Comparison of ENCODE assay signal across 24 mouse cellular contexts in the genomic region with DNA sequence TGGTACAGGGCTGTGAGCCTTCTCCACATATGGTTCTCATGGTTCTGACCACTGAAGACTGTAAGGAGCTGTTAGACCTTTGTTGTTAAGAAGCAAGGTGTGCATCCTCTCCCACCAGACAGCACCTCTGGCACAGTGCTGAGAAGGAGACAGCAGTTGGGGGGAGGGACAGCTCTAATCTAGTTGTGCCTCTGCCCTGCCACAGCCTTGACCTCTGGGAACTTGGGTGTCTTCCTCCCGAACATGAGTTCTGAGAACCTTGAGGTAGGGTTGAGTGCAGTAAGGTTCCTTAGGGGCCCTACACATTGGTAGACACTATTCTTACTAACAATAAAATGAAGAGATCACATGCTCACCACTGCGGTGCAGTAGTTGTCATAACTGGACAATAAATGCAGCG. TPM values are rescaled to one million over a fixed set of nuclear protein-coding genes. Genes with fewer than 3 reads are reported as not detected.
DNase-seq lines count a peak whose midpoint lies in the region; ATAC-seq and TF ChIP-seq lines count a peak whose summit lies in the region.
"Had no signal": no experiment of that assay in that cellular context is flagged by ENCODE, and none has a peak within 500 bp of the region (broad histone marks: within the 10 kb centered on the region; RNA-seq: fewer than 3 reads in every experiment).

No protein-coding gene starts in this region.

- no peaks in the 10 kb centered on the region for H3K27me3 ChIP-seq in liver, embryonic 11.5 days (replicated peaks; ENCODE audit: control insufficient read depth, insufficient read depth, low read length)
- H3K27me3 ChIP-seq: embryonic facial prominence, embryonic 12.5 days; forebrain, embryonic 12.5 days; heart, embryonic 13.5 days; hindbrain, embryonic 13.5 days had no signal

- no peak for TF ChIP-seq POLR2A in embryonic fibroblast, embryonic 13.5 days (IDR thresholded peaks at IDR 0.05; ENCODE audit: low read depth, low read length)

- WGBS in liver, embryonic 11.5 days = 74% methylated on average over 3 of the region's 3 CpGs

- no peak for DNase-seq in gastrocnemius, adult 2 months
- DNase-seq in gastrocnemius, postnatal 10 days = no peak
- no peak for DNase-seq in liver, embryonic 11.5 days (ENCODE audit: low spot score)
- DNase-seq in liver = no peak
- no peak for DNase-seq in right cerebral cortex, postnatal 10 days (ENCODE audit: low spot score in 2 of 2)
- DNase-seq in testis, postnatal 14 days (ENCODE audit: low spot score) = no peak
- DNase-seq: adrenal gland, adult 8-10 months; adrenal gland, postnatal 36 days; B cell, adult 2 months; cerebellum, adult 11-12 months; cerebellum, adult 9-10 months; cerebellum, postnatal 25 days; gastrocnemius, postnatal 36 days; heart, adult 11 months; heart, postnatal 10 days had no signal

- peak overlapping the region; percentile 35 for H3K4me2 ChIP-seq in liver, embryonic 11.5 days
- H3K4me2 ChIP-seq: embryonic facial prominence, embryonic 12.5 days; forebrain, embryonic 12.5 days; heart, embryonic 13.5 days; hindbrain, embryonic 13.5 days had no signal

- H3K4me3 ChIP-seq in gastrocnemius, adult 2 months = no peak overlapping the region
- no peak overlapping the region for H3K4me3 ChIP-seq in liver, embryonic 11.5 days (ENCODE audit: low read depth, low read length)
- H3K4me3 ChIP-seq in embryonic fibroblast, embryonic 13.5 days (ENCODE audit: insufficient read depth, low read length) = no peak overlapping the region
- H3K4me3 ChIP-seq: embryonic facial prominence, embryonic 12.5 days; forebrain, embryonic 12.5 days; heart, embryonic 13.5 days; hindbrain, embryonic 13.5 days had no signal

- no peaks in the 10 kb centered on the region for H3K9me3 ChIP-seq in liver, embryonic 11.5 days (ENCODE audit: control insufficient read depth, low read length)
- H3K9me3 ChIP-seq: embryonic facial prominence, embryonic 12.5 days; forebrain, embryonic 12.5 days; G1E; heart, embryonic 13.5 days; hindbrain, embryonic 13.5 days had no signal

- ATAC-seq in liver, embryonic 11.5 days (replicated peaks; ENCODE audit: low FRiP score) = peak; percentile 42
- ATAC-seq: CD4-positive, CD25-positive, alpha-beta regulatory T cell, adult 4 months; forebrain, embryonic 16.5 days; hindbrain, postnatal 0 days had no signal

- TF ChIP-seq CTCF in gastrocnemius, adult 2 months (IDR thresholded peaks at IDR 0.05) = no peak
- TF ChIP-seq CTCF in embryonic fibroblast, embryonic 13.5 days (IDR thresholded peaks at IDR 0.05; ENCODE audit: borderline replicate concordance, insufficient read depth, low read length) = no peak

- H3K4me1 ChIP-seq in liver, embryonic 11.5 days (replicated peaks; ENCODE audit: control insufficient read depth, insufficient read depth, low read length) = peaks cover 38% of the 10 kb centered on the region
- H3K4me1 ChIP-seq in embryonic fibroblast, embryonic 13.5 days (ENCODE audit: control insufficient read depth, insufficient read depth, low read length) = peaks cover 5% of the 10 kb centered on the region; the same call in 1 of the 2 replicates

- peaks cover 6% of the 10 kb centered on the region; the same call in 1 of the 2 replicates for H3K36me3 ChIP-seq in liver, embryonic 11.5 days (ENCODE audit: control insufficient read depth, insufficient read depth, low read length)

- peak overlapping the region; percentile 77 for H3K27ac ChIP-seq in gastrocnemius, adult 2 months
- H3K27ac ChIP-seq in liver, embryonic 11.5 days (ENCODE audit: low read depth, low read length) = peak overlapping the region; percentile 25; the same call in 1 of the 2 replicates
- H3K27ac ChIP-seq in embryonic fibroblast, embryonic 13.5 days (ENCODE audit: insufficient read depth, low read length) = peak overlapping the region; percentile 47; the same call in 1 of the 2 replicates
- H3K27ac ChIP-seq: embryonic facial prominence, embryonic 12.5 days; forebrain, embryonic 12.5 days; heart, embryonic 13.5 days; hindbrain, embryonic 13.5 days; hindbrain, postnatal 0 days had no signal

- intact Hi-C loops in gastrocnemius, adult 2 months (cut with DNase I) = no loop called here

- H3K9ac ChIP-seq in liver, embryonic 11.5 days (ENCODE audit: low read depth, low read length) = no peak overlapping the region
- H3K9ac ChIP-seq: embryonic facial prominence, embryonic 12.5 days; forebrain, embryonic 12.5 days; heart, embryonic 13.5 days; hindbrain, embryonic 13.5 days had no signal

RNA-seq across cellular contexts. Expression of gene Bicd2, which starts 16.8 kb away (rescaled TPM):
- total RNA-seq in gastrocnemius, adult 2 months (2021) = 10 to 100 TPM; 26.0 to 28.5 TPM
- 10 to 100 TPM; 21.5 to 25.5 TPM for total RNA-seq in gastrocnemius, postnatal 10 days (2021)
- polyA plus RNA-seq in liver, embryonic 11.5 days (2014; fragmentation: Nextera tagmentation; extraction: Ambion mirVana) = 22.6 TPM in 2 replicates
- polyA plus RNA-seq in embryonic fibroblast, embryonic 13.5 days (2011; ENCODE audit: insufficient read length, low read depth, missing spikeins) = 43.1 and 54.4 TPM in 2 replicates

RNA-seq across cellular contexts. Expression of gene Fgd3, which starts 38.1 kb away (rescaled TPM):
- total RNA-seq in gastrocnemius, adult 2 months (2021) = 1 to 10 TPM in 1 of 2 experiments, under 1 TPM in 1; 0.97 to 1.1 TPM
- 1 to 10 TPM in 1 of 2 experiments, under 1 TPM in 1; 0.66 to 1.9 TPM for total RNA-seq in gastrocnemius, postnatal 10 days (2021)
- polyA plus RNA-seq in liver, embryonic 11.5 days (2014; fragmentation: Nextera tagmentation; extraction: Ambion mirVana) = 0.74 and 0.92 TPM in 2 replicates
- polyA plus RNA-seq in embryonic fibroblast, embryonic 13.5 days (2011; ENCODE audit: insufficient read length, low read depth, missing spikeins) = 8.5 and 24.7 TPM in 2 replicates

Comparison
In these comparisons a context has a peak if more than half of its experiments do, and no peak if none do; other contexts are left out.
1. H3K27ac ChIP-seq: peak in every context shown above with its lines; median percentile 77 in gastrocnemius, adult 2 months; 47 in embryonic fibroblast, embryonic 13.5 days; 25 in liver, embryonic 11.5 days.